Mouse (Mus musculus) left cerebral cortex, adult 11 months (tissue): Measurements from ENCODE around the gene Sfxn5.

ENCODE experiments used
- DNase-seq: peaks from one replicate; pipeline ENCODE4 v3.0.0; 2022; ENCODE audit warnings: low spot score

The Sfxn5 gene

GRCm38 (mm10) chr6:85333732-85334131 lies 510 bp upstream of the Sfxn5 start:
- no peak for DNase-seq

GRCm38 (mm10) chr6:85332351-85332999 lies 747 bp downstream of the Sfxn5 start:
- DNase-seq: no peak

GRCm38 (mm10) chr6:85331736-85332135 lies 1.5 kb downstream of the Sfxn5 start:
- DNase-seq: no peak

- no peak for DNase-seq
Observed at GRCm38 (mm10) chr6:85331221-85331735, 1.9 kb downstream of the Sfxn5 start.

DNA sequence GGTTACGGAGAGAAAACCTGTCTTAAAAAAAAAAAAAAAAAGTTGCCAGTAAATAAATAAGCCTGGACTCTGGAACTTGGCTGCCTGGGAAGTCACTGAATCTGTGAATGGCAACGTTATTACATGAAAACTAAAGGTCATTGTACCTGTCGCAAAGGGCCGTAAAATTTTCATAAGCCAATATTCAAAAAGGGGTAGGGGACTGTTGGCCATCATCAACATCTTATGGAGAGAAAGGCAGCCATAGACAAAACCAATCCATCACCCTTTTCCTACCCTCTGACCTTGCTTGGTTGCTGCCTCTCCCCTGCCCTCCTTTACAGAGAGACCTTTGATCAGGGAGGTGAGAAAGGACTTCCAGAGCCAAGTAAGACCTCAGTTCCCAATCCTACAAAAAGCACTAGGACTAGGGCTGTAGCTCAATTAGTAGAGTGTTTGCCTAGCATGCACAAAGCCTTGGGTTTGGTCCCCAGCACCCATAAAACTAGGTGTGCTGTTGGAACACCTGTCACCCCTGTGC lies 3.5 kb downstream of the Sfxn5 start:
- no peak for DNase-seq

DNA sequence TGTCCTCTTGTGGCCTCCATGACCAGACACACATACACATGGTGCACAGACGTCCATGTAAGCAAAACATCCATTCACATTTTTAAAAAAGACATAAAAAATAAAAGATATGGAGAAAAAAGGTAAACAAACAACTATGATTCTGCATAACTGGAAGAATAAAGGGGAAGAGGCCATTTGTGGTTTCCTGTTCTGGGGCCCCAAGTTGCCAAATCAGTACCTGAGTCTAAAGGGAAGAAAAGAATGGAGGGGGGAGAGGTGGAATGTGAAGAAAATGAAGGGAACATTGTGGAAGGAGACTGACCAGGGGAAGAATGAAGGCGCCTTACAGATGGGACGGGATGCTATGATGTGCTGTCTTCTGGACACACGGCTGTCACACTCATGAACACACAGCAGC lies 6.7 kb downstream of the Sfxn5 start:
- DNase-seq: no peak

GRCm38 (mm10) chr6:85325109-85325508 lies 8.1 kb downstream of the Sfxn5 start:
- DNase-seq: no peak

DNA sequence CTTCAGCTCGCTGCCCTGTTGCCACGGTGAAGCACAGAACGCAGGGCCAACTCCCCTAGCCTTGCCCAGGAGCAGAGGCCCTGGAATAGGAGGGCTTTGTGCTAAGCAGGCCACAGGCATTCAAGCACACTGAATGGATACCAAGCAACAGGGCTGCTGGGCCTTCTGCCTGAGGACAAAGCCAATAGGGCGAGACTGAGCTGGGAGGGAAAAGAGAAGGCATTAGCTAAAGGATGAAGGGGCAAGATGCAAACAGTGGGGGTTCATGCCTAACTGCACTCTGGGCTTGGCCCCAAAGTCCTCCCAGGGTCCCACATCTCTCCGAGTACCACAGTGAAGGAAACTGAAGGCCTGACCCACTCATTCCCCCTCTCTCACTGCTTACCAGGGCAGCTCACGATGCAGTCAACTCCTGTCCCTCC lies 12.8 kb downstream of the Sfxn5 start:
- DNase-seq: no peak

GRCm38 (mm10) chr6:85316211-85316610 lies 17.0 kb downstream of the Sfxn5 start:
- DNase-seq: no peak

DNA sequence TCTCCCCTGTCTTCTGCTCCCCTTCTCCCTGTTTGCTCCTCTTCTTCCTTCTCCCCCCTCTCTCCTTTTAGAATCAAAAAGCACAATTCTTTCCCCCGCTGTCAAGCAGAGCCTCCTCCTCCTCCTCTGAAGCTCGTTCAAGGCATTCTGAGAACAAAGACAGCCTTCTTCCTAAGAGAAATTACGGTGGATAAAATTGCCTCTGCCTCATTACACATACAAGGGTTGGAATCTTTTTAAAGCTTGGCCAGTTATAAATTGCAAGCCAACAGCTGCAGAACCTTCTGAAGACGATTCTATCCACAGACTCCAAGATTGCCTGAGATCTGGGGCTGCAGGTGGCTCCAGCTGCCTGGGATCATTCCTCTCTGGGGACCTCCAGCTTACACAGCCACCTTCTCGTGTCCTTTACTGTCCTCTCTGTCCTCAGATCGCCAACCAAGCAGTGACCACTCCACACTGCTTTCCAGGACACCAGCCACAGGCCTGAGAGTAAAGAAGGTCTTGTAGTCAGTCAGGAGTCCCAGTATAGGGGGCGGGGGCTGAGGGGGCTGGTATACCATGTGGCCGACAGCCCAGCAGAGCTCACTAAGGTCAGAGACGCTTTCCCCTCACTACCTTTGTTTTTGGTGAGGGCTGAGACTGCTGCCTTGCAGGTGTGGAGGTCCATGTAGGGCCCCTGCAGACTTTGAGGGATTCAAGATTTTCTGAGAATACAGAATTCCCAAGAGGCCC lies 19.0 kb downstream of the Sfxn5 start:
- DNase-seq: no peak

GRCm38 (mm10) chr6:85307894-85308293 lies 25.3 kb downstream of the Sfxn5 start:
- no peak for DNase-seq

- DNase-seq: no peak
Observed at GRCm38 (mm10) chr6:85306375-85306774, 26.8 kb downstream of the Sfxn5 start.

GRCm38 (mm10) chr6:85305826-85306225 lies 27.4 kb downstream of the Sfxn5 start:
- no peak for DNase-seq

GRCm38 (mm10) chr6:85304966-85305365 lies 28.3 kb downstream of the Sfxn5 start:
- DNase-seq: no peak

- peak; percentile 59 for DNase-seq
Observed at GRCm38 (mm10) chr6:85302326-85303055, 30.7 kb downstream of the Sfxn5 start.

DNA sequence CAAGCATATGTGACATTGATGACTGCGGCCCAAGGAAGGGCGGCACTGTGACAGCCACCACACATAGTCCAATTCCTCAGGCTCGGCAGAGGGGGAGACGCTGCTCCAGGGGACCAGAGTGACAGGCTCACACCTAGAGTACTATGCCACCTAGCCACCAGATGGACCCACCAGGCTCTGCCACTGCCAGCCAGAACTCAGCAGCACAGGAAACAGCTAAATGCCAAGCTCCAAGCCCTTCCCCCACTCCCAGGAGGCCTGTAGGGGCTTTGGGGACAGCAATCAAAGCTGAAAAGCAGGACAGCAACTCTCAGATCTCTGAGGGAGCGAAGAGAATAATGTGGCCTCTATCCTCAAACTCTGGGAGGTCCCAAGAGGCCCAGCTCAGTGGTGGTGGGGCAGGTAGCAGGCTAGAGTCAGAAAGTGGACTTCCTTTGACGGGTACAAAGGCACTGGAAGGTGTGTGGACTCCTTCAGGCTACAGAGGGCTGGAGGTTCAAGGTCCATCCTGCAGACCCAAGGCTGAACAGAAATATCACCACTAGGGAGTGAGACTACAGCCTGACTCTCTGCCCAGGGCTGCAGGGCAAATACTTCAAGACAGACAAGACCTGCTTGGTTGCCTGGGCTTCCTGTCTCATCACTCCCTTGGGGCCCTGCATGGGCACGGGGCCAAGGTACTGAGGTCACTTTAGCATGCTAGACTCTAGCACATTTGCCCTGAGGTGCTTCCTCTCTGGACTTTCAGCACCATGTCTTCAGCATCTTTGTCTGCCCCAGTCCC lies 37.6 kb downstream of the Sfxn5 start:
- no peak for DNase-seq

DNA sequence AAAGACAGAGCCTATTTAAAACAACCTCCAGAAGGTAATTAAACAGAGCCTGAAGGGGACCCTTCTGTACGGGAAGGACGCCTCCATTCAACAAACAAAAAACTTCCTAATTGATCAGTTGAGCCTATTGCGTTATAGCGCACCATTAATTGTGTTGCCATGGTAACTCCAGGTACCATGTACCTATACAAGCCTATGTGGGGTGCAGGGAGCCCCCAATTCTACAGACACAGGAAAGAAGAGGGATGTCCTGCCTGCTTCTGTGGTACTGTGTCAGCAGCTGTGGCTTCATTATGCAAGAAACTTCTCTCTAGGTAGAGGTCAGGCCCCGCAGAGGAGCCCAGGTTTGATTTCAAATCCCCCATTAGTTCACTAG lies 39.2 kb downstream of the Sfxn5 start:
- DNase-seq: no peak

GRCm38 (mm10) chr6:85293255-85294003 lies 39.8 kb downstream of the Sfxn5 start:
- no peak for DNase-seq

DNA sequence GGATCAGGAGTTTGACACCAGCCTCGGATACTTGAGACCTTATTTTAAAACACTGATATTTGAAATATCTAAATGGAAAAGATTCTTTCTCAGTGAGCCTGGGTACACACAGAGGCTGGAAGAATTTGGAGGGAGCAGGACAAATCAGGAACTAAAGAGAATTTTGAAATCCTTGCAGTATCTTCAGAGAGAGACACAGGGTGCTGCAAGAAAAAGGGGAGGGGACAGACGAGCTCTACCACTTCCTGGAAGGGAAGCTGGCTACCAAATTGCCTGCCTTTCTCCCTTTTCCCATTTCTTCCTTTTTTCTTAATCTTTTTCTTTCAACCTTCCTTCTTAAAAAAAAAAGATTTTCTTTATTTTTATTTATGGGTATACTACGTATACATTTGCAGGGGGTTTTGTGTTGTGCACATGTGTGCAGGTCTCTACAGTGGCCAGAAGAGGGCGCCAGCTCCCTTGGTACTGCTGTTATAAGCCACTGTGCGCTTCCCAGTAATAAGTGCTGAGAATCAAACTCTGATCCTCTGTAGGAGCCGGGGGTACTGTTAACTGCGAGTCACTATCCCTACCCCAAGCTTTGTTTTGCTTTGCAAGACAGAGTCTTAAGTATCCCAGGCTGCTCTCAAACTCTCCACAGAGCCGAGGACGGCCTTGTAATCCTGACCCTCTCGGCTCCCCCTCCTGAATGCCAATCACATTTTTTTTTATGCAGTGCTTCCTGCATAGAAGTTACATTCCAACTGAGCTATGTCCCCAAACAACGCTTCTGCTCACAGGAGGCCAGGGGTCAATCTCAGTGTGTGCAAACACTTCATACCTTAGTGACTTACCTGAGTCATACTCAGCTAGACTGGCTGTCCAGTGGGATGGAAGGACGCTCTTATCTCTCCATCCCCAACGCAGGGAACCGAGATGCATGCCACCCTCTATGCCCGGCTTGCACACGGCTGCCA lies 42.1 kb downstream of the Sfxn5 start:
- DNase-seq: no peak
